Mouse (Mus musculus) embryonic facial prominence, embryonic 13.5 days (tissue): ENCODE measurements around the gene Slc17a4. TPM values are rescaled to one million over a fixed set of nuclear protein-coding genes. Genes with fewer than 3 reads are reported as not detected.

ENCODE experiments used
- ATAC-seq: fragments of 200-750 bp; cut with Nextera tagmentation; 2 replicates; pipeline ENCODE4 v1.8.0; 2017; ENCODE audit warnings: low read depth; ENCODE audit not compliant: insufficient number of reproducible peaks, insufficient read depth, low FRiP score, low TSS enrichment
- H3K27ac ChIP-seq: fragments of 300-500 bp; sonication (generic); 2 replicates; pipeline ENCODE4 v1.5.1; 2015; ENCODE audit warnings: moderate library complexity, mild to moderate bottlenecking, inconsistent platforms
- H3K27me3 ChIP-seq: fragments of 300-500 bp; sonication (generic); 2 replicates; pipeline ENCODE4 v1.6.1; 2015; ENCODE audit warnings: mild to moderate bottlenecking, inconsistent platforms
- H3K36me3 ChIP-seq: fragments of 300-500 bp; sonication (generic); 2 replicates; pipeline ENCODE4 v1.6.1; 2015; ENCODE audit warnings: mild to moderate bottlenecking, inconsistent platforms
- H3K4me1 ChIP-seq: fragments of 300-500 bp; sonication (generic); 2 replicates; pipeline ENCODE4 v1.6.1; 2015; ENCODE audit warnings: inconsistent platforms
- H3K4me2 ChIP-seq: fragments of 300-500 bp; sonication (generic); 2 replicates; pipeline ENCODE4 v1.6.1; 2015; ENCODE audit warnings: moderate library complexity, mild to moderate bottlenecking, inconsistent platforms
- H3K4me3 ChIP-seq: fragments of 300-500 bp; sonication (generic); 2 replicates; pipeline ENCODE4 v1.5.1; 2015; ENCODE audit warnings: mild to moderate bottlenecking, inconsistent platforms
- H3K9ac ChIP-seq: fragments of 300-500 bp; sonication (generic); 2 replicates; pipeline ENCODE4 v1.6.1; 2015; ENCODE audit warnings: mild to moderate bottlenecking, inconsistent platforms
- H3K9me3 ChIP-seq: fragments of 300-500 bp; sonication (generic); 2 replicates; pipeline ENCODE4 v1.6.1; 2016; ENCODE audit warnings: inconsistent platforms
- WGBS: fragments of 180-500 bp; shearing (Covaris S2); methylation state at CpG from one replicate; pipeline ENCODE4 v1.1.7; 2015; ENCODE audit warnings: mixed read lengths; 5-methylcytosine and 5-hydroxymethylcytosine counted together
- polyA plus RNA-seq: library from polyadenylated mRNA; unstranded; fragments of >200 nt; fragmentation: Nextera tagmentation; extraction: Ambion mirVana; gene quantifications from 2 replicates; pipeline ENCODE4 v1.2.1, GENCODE M21; 2015

Gene Slc17a4
- polyA plus RNA-seq, 1 experiment from 2014 or later = not detected

DNA sequence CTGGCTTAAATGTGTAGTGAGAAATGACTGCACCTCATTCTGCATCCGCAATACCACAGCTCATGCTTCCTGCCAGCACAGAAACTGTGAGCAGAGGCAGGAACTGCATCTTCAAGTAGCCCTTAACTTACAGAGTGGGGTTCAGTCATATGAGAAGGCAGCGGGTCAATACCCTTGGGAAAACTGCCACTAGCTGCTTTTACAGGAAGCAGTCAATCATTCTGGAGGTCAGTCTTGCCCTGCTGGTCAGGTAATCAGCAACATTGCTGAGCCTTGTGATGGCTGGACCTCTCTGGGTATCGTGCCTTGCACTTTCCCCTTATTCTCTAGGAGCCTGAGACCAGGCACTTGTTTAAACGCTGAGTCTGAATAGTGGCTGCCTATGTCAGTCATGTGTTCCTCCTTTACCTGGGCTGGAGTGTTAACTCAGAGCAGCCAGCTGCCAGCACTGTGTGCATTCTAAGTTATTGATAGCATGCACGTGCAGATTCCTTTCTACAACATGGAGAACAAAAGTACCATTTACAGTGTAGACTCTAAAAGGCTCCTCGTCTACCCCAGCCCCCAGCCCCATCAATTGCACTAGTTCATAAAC, 25.7 kb downstream of the Slc17a4 start:
- H3K4me1 ChIP-seq = no peaks in the 10 kb centered on the region
- no peak overlapping the region for H3K4me3 ChIP-seq
- H3K4me2 ChIP-seq = no peak overlapping the region
- H3K27me3 ChIP-seq = no peaks in the 10 kb centered on the region
- ATAC-seq = no peak
- no peak overlapping the region for H3K27ac ChIP-seq
- H3K9ac ChIP-seq = no peak overlapping the region
- no peaks in the 10 kb centered on the region for H3K9me3 ChIP-seq
- no peaks in the 10 kb centered on the region for H3K36me3 ChIP-seq
- 38% methylated on average over 6 of the region's 6 CpGs for WGBS

DNA sequence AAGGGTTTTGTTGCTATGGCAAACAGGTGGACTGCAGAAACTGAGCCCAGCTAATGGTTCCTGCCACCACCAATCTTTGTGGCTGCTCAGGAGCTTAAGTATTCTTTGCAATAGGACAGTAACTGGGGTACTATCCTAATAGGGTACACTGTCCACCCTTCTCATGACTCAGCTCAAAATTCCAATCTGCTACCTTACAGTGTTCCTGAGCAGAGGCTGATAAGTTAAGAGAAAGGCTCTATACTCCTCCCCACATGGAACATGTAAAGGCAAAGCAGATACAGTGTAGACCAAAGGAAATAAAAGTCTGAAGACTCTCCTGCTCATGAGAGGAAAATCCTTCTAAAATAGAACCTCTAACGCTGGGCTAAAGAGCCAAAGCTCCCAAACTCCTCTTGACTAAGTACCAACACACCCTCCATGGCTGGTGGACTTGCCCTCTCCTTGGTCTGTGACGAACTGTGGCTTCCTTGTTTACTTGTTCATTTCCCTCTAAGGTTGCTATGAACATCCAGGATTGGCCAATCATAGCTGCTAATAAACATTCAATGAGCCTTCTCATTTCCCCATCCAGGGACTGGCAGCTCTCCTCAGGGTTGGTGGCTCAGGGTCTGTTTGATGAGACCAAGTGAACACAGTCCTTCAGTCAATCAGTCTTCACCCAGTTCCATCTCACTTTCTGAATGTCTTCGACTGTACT, 27.6 kb downstream of the Slc17a4 start:
- no peaks in the 10 kb centered on the region for H3K4me1 ChIP-seq
- H3K27me3 ChIP-seq = no peaks in the 10 kb centered on the region
- 80% methylated on average over 3 of the region's 3 CpGs for WGBS
- H3K27ac ChIP-seq = no peak overlapping the region
- no peak overlapping the region for H3K4me2 ChIP-seq
- no peak for ATAC-seq
- no peaks in the 10 kb centered on the region for H3K9me3 ChIP-seq
- no peak overlapping the region for H3K4me3 ChIP-seq
- H3K36me3 ChIP-seq = no peaks in the 10 kb centered on the region
- H3K9ac ChIP-seq = no peak overlapping the region

DNA sequence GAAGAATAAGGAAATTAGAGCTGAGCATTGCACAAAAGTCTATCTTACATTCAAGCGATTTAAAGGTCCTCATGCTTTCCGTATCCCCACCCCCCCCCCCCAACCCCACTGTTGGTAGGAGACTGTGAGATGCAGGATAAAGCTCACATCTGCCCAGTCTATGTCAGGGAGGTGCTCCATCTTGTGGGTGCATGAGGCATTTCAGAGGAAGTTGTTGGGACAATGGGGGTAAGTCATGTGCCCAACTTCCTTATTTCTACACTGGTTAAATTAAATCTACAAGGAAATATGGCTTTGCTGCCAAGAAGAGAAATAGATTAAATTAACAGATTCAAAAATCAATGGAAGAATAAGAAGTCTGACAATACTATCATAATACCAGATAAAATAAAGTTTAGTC, 29.3 kb downstream of the Slc17a4 start:
- Histone ChIP-seq H3K4me2 (no peak overlapping the region), H3K36me3 (no peaks in the 10 kb centered on the region), H3K4me3 (no peak overlapping the region), H3K4me1 (no peaks in the 10 kb centered on the region), H3K27me3 (no peaks in the 10 kb centered on the region), H3K9ac (no peak overlapping the region), H3K9me3 (no peaks in the 10 kb centered on the region), H3K27ac (no peak overlapping the region)
- 31% methylated on average over 2 of the region's 2 CpGs for WGBS
- ATAC-seq = no peak

DNA sequence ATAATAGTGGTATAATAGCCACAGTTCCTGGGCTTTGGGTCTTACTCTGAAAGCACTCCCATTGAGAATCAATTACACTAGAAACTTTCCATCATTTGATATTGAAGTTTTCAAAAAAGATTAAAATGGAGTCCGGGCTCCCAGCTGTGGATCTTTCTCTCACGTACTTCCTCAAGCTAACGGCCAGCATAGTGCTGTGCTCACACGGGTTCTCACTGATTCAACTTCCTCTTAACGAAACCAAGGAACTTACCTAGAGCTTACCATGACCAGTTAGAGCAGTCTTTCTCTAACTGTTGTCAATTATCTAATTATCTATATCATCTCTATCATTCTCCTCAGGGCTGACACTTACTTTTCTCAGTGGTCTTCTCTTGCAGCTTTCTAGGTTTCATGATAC, 35.2 kb downstream of the Slc17a4 start:
- ATAC-seq = no peak
- 86% methylated on average over 5 of the region's 5 CpGs for WGBS

DNA sequence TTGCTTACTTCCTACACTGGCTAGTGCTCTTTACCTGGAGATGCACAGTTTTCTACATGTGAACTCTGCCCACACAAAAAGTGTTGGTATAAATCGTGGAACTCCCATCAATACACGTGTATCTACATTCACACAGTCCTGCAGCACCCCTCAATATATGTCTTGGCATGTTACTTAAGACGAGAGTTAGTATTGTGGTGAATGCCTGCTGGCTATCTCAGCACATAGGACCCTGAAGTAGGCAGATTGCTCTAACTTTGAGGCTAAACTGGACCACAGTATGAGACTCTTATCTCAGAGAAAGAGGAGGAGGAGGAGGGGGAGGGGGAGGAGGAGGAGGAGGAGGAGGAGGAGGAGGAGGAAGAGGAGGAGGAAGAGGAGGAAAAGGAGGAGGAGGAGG, 35.7 kb downstream of the Slc17a4 start:
- Histone ChIP-seq H3K4me3 (no peak overlapping the region), H3K27ac (no peak overlapping the region), H3K9me3 (no peaks in the 10 kb centered on the region), H3K27me3 (no peaks in the 10 kb centered on the region), H3K9ac (no peak overlapping the region), H3K36me3 (no peaks in the 10 kb centered on the region), H3K4me2 (no peak overlapping the region), H3K4me1 (no peaks in the 10 kb centered on the region)
- WGBS = 73% methylated on average over 3 of the region's 3 CpGs
- ATAC-seq = no peak

More for the DNA sequence above, 35.2 kb downstream of the Slc17a4 start:
- Histone ChIP-seq H3K4me3 (no peak overlapping the region), H3K9ac (no peak overlapping the region), H3K9me3 (no peaks in the 10 kb centered on the region), H3K27me3 (no peaks in the 10 kb centered on the region), H3K4me1 (no peaks in the 10 kb centered on the region), H3K27ac (no peak overlapping the region), H3K36me3 (no peaks in the 10 kb centered on the region), H3K4me2 (no peak overlapping the region)

DNA sequence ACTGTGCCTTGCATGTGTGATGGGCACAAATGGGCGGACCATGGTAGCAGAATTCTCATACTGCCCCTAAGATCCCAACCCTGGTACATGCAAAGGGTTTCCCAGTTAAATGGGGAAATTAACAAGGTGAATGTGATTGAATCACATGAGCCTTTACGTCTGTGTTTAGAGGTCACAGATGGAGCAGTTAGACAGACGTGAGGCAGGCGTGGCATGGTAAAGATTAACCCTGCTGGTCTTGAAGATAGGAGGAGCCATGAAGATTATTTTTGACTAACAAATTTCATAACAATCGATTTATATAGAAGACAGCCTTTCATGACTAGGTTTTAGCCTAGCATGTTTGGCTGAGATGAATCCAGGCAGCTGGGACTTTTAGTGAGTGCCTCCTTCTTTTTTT, 41.7 kb downstream of the Slc17a4 start:
- H3K27ac ChIP-seq = no peak overlapping the region
- H3K9ac ChIP-seq = no peak overlapping the region
- WGBS = 71% methylated on average over 5 of the region's 5 CpGs
- H3K4me1 ChIP-seq = no peaks in the 10 kb centered on the region
- H3K9me3 ChIP-seq = no peaks in the 10 kb centered on the region
- H3K4me3 ChIP-seq = no peak overlapping the region
- no peaks in the 10 kb centered on the region for H3K27me3 ChIP-seq
- H3K36me3 ChIP-seq = no peaks in the 10 kb centered on the region
- no peak overlapping the region for H3K4me2 ChIP-seq
- ATAC-seq = no peak

DNA sequence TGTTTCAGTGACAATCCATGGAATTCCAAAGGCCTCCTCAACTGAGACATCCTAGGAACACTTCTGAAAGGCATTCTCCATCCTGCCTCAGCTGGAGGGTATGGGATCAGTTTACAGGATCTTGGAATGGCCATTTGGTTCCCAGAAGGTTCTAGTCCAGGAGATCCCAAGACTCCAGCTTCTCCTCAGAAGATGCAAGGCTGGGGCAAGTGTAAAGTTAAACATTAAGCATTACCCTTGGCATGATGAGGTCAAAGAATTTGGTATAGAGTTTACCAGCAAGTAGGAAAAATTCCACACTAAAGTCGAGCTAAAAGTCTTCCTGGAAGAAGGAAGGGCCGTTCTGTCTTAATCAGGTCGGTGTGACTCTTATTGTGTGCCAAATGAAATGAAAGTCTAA, 44.8 kb downstream of the Slc17a4 start:
- peaks cover 5% of the 10 kb centered on the region; the same call in 1 of the 2 replicates for H3K4me1 ChIP-seq
- H3K36me3 ChIP-seq = no peaks in the 10 kb centered on the region
- no peak overlapping the region for H3K27ac ChIP-seq
- H3K27me3 ChIP-seq = no peaks in the 10 kb centered on the region
- H3K9ac ChIP-seq = no peak overlapping the region
- 79% methylated on average over 3 of the region's 3 CpGs for WGBS
- H3K9me3 ChIP-seq = no peaks in the 10 kb centered on the region
- no peak overlapping the region for H3K4me3 ChIP-seq
- no peak for ATAC-seq
- H3K4me2 ChIP-seq = no peak overlapping the region

DNA sequence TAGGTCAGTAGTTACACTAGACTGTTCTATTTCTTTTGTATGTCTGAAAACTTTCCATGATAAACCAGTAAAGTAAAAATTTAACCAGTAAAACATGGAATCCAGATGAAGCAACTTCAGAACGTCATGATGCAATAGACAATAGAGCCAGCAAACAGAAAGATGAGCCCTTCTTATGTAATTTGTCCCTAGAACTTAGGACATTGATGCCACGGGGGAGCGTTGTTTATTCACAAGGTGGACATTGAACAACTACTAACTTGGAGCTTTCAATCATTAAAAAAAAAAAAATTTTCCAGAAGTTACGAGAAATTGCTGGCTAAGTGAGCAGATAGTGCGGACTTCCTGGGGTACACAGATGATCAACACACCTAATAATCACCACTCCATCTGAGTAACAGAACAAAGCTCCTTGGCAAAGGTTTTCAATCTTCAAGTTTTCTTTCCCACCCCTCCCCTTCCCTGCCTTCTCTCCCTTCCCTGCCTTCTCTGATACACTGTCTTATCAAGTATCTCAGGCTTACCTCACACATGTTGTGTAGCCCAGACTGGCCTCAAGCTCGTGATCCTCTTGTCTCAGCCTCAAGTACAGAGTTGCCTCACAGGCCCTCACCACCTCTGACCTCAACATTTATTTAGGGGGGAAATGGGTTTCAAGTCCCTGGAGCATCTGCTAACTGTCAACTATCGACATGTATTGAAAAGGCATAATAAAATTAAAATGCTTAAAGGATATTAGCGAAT, 45.8 kb downstream of the Slc17a4 start:
- H3K9ac ChIP-seq = no peak overlapping the region
- H3K36me3 ChIP-seq = no peaks in the 10 kb centered on the region
- H3K27ac ChIP-seq = no peak overlapping the region
- 86% methylated on average over 8 of the region's 8 CpGs for WGBS
- H3K4me1 ChIP-seq = peaks cover 5% of the 10 kb centered on the region; the same call in 1 of the 2 replicates
- no peaks in the 10 kb centered on the region for H3K9me3 ChIP-seq
- H3K4me2 ChIP-seq = no peak overlapping the region
- no peaks in the 10 kb centered on the region for H3K27me3 ChIP-seq
- H3K4me3 ChIP-seq = no peak overlapping the region
- no peak for ATAC-seq

DNA sequence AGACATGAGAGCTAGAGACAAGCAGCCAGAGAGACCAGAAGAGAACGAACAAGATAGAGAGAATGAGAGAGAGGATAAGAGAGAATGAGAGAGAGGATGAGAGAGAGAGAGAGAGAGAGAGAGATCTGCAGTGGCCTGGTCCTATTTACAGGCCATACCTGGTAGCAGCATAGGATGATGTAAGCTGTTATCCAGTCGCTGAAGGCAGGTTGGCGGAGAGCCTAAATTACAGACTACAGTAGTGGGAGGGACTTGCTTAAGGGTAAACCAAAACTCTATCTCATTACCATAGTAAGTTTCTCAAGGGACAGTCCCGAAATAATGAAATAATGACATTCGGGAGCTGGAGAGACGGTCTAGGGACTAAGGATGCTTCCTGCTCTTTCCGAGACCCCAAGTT, 47.4 kb downstream of the Slc17a4 start, which contains the start of gene Slc17a1:
Gene Slc17a1, plus strand, starts transcription at position 346 of the 400 bp plus-strand sequence.
- no peak for ATAC-seq
- no peak within 1 kb of the TSS for H3K9ac ChIP-seq
- H3K27me3 ChIP-seq = no peaks in the 10 kb centered on the region
- no peaks in the 10 kb centered on the region for H3K9me3 ChIP-seq
- H3K4me1 ChIP-seq = peaks cover 5% of the 10 kb centered on the region; the same call in 1 of the 2 replicates
- H3K27ac ChIP-seq = no peak within 1 kb of the TSS
- H3K4me2 ChIP-seq = no peak within 1 kb of the TSS
- no peaks in the 10 kb centered on the region for H3K36me3 ChIP-seq
- WGBS = 80% methylated on average over 7 of the region's 7 CpGs
- no peak within 1 kb of the TSS for H3K4me3 ChIP-seq

DNA sequence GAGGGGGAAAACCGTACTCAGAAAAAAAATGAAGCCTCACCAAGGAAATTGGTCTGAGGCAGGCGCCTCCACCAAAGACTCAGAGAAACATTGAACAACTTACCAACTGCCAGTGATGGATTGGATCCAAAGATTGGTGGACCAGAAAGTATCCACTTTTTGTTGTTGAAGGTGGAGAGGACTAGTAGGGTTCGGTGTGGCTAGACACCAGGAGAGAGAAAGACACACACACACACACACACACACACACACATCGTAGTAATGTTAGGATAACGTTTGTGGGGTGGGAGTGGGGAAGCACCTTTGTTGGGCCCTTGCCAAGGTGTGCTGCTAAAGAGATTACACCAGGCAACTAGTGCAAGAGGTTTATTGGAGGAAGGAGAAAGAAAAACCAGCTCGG, 47.8 kb downstream of the Slc17a4 start:
- no peak for ATAC-seq
- H3K36me3 ChIP-seq = no peaks in the 10 kb centered on the region
- H3K4me2 ChIP-seq = no peak overlapping the region
- peaks cover 5% of the 10 kb centered on the region; the same call in 1 of the 2 replicates for H3K4me1 ChIP-seq
- 88% methylated on average over 6 of the region's 6 CpGs for WGBS
- H3K9me3 ChIP-seq = no peaks in the 10 kb centered on the region
- no peak overlapping the region for H3K9ac ChIP-seq
- H3K27me3 ChIP-seq = no peaks in the 10 kb centered on the region
- no peak overlapping the region for H3K27ac ChIP-seq
- H3K4me3 ChIP-seq = no peak overlapping the region

DNA sequence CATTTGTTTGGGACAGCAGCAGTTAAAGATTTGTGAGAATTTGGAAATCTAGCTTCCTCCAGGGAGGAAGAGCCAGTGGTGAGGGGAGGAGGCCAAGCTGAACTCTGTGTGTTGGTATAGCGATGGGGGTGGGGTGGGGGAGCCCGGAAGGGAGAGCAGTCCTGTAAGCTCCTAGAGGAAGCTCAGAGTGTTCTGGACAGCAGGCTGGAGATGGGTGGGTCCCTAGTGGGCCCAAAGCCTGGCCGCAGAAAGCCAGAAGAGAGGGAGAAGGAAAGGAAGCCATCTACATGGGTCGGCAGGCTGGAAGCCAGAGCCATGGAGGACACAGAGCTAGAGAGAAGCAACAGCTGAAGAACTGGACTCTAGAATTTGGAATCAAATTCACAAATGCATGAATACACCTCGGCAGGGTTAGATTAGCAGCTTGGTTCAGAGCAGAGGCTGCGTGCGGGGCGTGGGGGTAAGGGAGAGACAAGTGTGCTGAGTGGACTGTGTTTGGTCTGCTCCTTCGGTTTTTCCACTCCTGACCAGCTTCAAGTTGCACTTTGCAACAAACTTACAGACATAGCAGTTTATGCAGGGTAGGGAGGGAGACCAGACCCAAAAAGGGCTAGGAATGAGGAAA, 48.6 kb downstream of the Slc17a4 start:
- Histone ChIP-seq H3K27ac (no peak overlapping the region), H3K4me1 (peaks cover 5% of the 10 kb centered on the region; the same call in 1 of the 2 replicates), H3K4me2 (no peak overlapping the region), H3K4me3 (no peak overlapping the region), H3K36me3 (no peaks in the 10 kb centered on the region), H3K9ac (no peak overlapping the region), H3K27me3 (no peaks in the 10 kb centered on the region), H3K9me3 (no peaks in the 10 kb centered on the region)
- 67% methylated on average over 9 of the region's 9 CpGs for WGBS
- no peak for ATAC-seq
